Mouse (Mus musculus): ENCODE measurements around the gene Git2. TPM values are rescaled to one million over a fixed set of nuclear protein-coding genes. Genes with fewer than 3 reads are reported as not detected.

Git2 gene
- polyA plus RNA-seq, 1 experiment from 2014 or later, result 14.8 TPM

DNA sequence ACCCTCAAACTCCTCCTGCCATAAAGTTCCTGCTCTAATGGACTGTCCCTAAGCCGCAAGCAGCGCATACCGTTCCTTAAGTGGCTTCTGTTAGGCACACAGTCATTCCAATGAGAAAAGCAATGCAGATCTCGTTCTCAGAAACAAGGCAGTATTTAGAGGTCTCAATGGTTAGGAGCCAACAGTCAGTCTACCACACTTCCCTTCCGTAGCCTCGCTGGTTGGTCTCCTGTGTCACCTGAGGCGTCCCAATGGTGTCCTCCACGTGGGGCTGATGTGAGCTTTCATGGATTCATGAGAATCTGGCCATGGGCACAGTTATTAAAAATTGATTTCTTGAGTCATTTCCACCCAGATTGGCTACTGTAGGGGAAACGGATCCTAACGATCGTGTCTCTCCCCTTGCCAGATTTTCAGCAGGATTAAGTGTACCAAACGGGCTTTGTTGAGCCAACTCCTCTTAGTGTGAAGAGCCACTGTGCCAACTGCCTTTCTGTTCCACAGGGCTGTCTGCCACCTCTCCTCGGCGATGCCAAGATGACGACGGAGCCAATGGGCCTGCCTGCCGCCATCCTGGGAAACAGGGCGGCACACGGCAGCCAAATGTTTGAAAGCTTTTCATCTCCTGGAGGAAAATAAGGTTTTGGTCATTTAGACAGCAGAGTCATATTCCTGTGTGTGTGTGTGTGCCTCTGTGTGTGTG is 77.1 kb downstream of the Git2 start:
- ATAC-seq (ENCODE audit: low read depth), result no peak
- Histone ChIP-seq H3K4me3 (replicated peaks) (no peak overlapping the region), H3K36me3 (no peaks in the 10 kb centered on the region), H3K9me3 (replicated peaks) (no peaks in the 10 kb centered on the region), H3K4me1 (replicated peaks) (peaks cover 16% of the 10 kb centered on the region), H3K4me2 (no peak overlapping the region), H3K27me3 (peaks cover 9% of the 10 kb centered on the region), H3K9ac (no peak overlapping the region), H3K27ac (no peak overlapping the region)
- 76% methylated on average over 19 of the region's 19 CpGs for WGBS (ENCODE audit: insufficient replicate concordance)
- DNase-seq, result no peak

DNA sequence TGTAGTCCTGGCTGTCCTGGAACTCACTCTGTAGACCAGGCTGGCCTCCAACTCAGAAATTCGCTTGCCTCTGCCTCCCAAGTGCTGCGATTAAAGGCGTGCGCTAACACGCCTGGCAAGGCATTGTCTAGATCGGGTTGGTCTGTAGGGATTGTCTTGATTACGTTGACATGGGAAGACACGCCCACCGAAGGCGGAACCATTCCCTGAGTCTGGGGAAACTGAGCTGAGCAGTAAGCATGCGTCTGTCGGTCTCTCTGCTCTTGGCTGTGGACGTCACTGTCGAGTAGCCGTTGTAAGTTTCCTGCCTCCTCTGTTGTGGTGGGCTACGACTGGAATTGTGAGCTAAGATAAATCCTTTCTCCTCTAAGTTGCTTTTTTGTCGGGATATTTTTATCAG is 78.4 kb downstream of the Git2 start:
- H3K27ac ChIP-seq, result no peak overlapping the region
- no peak overlapping the region for H3K9ac ChIP-seq
- H3K4me2 ChIP-seq, result no peak overlapping the region
- H3K4me1 ChIP-seq (replicated peaks), result peaks cover 7% of the 10 kb centered on the region; the same call in 1 of the 2 replicates
- WGBS (ENCODE audit: insufficient replicate concordance), result 65% methylated on average over 17 of the region's 17 CpGs
- H3K9me3 ChIP-seq (replicated peaks), result no peaks in the 10 kb centered on the region
- no peaks in the 10 kb centered on the region for H3K36me3 ChIP-seq
- DNase-seq (no peak), ATAC-seq (ENCODE audit: low read depth) (no peak)
- H3K27me3 ChIP-seq, result peaks cover 19% of the 10 kb centered on the region
- no peak overlapping the region for H3K4me3 ChIP-seq (replicated peaks)

- no peak for ATAC-seq (ENCODE audit: low read depth)
- Histone ChIP-seq H3K27me3 (peaks cover 19% of the 10 kb centered on the region), H3K4me1 (replicated peaks) (peaks cover 15% of the 10 kb centered on the region), H3K9me3 (replicated peaks) (no peaks in the 10 kb centered on the region), H3K9ac (no peak overlapping the region), H3K4me3 (replicated peaks) (no peak overlapping the region), H3K4me2 (no peak overlapping the region), H3K27ac (no peak overlapping the region), H3K36me3 (no peaks in the 10 kb centered on the region)
- WGBS (ENCODE audit: insufficient replicate concordance), result 52% methylated on average over 5 of the region's 5 CpGs
- DNase-seq, result no peak
Observed at GRCm38 (mm10) chr5:114695775-114696174, 79.5 kb downstream of the Git2 start.

DNA sequence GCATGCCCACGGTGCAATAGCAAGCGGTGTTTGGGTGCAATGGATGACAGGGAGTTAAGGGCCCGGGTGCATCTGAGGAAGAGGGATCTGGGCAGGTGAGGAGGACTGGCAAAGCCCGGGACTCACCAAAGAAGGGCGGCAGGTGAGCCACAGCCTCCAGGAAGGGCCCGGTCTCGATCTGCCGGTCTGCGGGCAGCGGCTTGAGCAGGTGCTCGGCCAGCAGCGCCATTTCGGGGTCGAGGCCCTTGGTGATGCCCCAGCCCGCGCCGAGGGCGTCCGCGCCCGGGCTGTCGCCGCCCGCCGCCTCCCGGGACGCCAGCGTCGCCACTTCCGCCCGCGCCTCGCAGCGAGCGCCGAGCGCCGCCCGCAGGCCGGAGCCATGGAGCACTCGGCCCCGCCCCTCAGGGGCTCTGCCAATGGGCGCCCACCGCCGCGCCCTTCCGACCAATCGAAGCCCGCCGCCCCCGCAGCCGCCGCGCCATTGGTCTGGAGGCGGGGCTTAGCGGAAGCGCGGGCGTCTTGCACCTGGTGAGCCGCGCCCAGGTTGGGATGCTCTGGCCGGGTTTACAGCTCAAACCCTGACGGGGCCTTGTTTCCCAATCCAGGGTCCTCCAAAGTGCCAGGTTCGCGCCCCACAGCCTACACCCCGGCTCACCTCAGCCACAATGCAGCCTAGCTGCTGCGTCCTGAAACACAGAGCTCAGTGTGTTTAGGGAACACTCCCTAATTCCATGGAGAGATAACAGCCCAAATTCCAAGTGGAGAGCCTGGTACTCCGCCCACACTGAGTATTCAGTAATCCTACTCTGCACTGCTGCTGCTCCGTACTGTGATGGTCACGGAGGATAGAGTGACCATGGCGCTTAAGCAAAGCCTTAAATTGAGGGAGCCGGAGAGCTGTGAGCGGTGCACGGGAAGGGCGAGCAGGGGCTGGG is 84.4 kb downstream of the Git2 start, which contains the start of gene Gltp:
Gene Gltp (minus strand): TSS at position 352 of the 935 bp plus-strand sequence.
- Histone ChIP-seq H3K27ac (peak within 1 kb of the TSS; percentile 77), H3K27me3 (peaks cover 19% of the 10 kb centered on the region)
- WGBS (ENCODE audit: insufficient replicate concordance), result 4% methylated on average over 75 of the region's 75 CpGs

DNA sequence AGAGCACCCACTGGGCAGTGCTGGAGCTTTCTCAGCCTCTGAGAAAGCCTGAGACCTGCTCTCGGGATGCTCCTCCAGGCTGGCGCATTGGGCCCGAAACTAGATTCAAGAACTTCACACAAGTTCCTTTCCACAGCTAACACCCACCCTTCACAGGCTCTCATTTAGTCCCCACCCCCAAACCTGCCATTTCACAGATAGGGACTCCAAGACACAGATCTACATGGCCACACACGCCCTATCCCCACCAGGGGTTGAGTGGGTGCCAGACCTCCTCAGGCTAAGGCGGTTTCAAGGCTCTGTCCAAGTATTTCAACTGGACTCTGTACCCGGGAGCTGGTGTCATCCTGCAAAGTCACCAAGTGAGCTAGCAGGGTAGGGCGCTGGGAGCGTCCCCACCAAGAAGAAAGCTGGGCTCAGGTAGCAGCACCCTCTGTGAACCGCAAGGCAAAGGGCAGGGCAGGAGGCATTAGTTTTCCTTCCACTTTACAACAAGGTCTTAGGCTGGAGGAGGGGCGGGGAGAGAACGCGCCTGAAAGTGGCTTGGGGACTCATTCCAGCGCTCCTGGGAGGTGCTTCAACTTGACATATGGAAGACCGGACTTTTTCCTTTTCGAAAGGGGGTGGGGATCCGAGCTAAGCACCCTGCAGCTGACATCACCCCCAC is 85.5 kb downstream of the Git2 start:
- Histone ChIP-seq H3K4me3 (replicated peaks) (peak overlapping the region; percentile 80), H3K9me3 (replicated peaks) (no peaks in the 10 kb centered on the region), H3K27me3 (peaks cover 19% of the 10 kb centered on the region), H3K9ac (peak overlapping the region; percentile 91), H3K4me1 (replicated peaks) (peaks cover 41% of the 10 kb centered on the region), H3K36me3 (no peaks in the 10 kb centered on the region), H3K27ac (peak overlapping the region; percentile 77), H3K4me2 (peak overlapping the region; percentile 99)
- ATAC-seq (ENCODE audit: low read depth) (no peak; the same call in 1 of the 2 replicates), DNase-seq (no peak)
- WGBS (ENCODE audit: insufficient replicate concordance), result 18% methylated on average over 16 of the region's 16 CpGs

More for the DNA sequence above, 84.4 kb downstream of the Git2 start, which contains the start of gene Gltp:
- peak; percentile 93 for DNase-seq
- peak within 1 kb of the TSS; percentile 99 for H3K4me2 ChIP-seq
- peak within 1 kb of the TSS; percentile 80 for H3K4me3 ChIP-seq (replicated peaks)
- H3K9me3 ChIP-seq (replicated peaks), result no peaks in the 10 kb centered on the region
- H3K9ac ChIP-seq, result peak within 1 kb of the TSS; percentile 91
- H3K36me3 ChIP-seq, result no peaks in the 10 kb centered on the region
- H3K4me1 ChIP-seq (replicated peaks), result peaks cover 41% of the 10 kb centered on the region
- peak; percentile 95 for ATAC-seq (ENCODE audit: low read depth)

- 85% methylated on average over 13 of the region's 13 CpGs for WGBS (ENCODE audit: insufficient replicate concordance)
- no peak overlapping the region for H3K4me3 ChIP-seq (replicated peaks)
- no peak overlapping the region; the same call in 1 of the 2 replicates for H3K27ac ChIP-seq
- H3K9ac ChIP-seq, result no peak overlapping the region
- no peak for DNase-seq
- ATAC-seq (ENCODE audit: low read depth), result no peak
- no peaks in the 10 kb centered on the region for H3K9me3 ChIP-seq (replicated peaks)
- 0 out of 2 replicates have a peak overlapping the region, but pooled peaks have one; percentile 99 for H3K4me2 ChIP-seq
- H3K4me1 ChIP-seq (replicated peaks), result peaks cover 41% of the 10 kb centered on the region
- H3K27me3 ChIP-seq, result peaks cover 11% of the 10 kb centered on the region; the same call in 1 of the 2 replicates
- no peaks in the 10 kb centered on the region for H3K36me3 ChIP-seq
Observed at GRCm38 (mm10) chr5:114688703-114689102, 86.6 kb downstream of the Git2 start.

DNA sequence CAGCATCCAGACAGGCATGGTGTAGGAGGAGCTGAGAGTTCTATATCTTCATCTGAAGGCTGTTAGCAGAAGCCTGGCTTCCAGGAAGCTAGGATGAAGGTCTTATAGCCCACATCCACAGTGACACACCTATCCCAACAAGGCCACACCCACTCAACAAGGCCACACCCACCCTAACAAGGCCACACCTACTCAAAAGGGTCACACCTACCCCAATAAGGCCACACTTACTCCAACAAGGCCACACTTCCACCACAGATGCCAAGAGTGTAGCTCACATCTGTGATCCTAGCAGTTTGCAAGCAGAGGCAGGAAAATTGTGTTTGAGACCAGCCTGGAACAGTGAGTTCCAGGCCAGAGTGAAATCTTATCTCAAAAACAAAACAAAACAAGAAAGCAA is 87.4 kb downstream of the Git2 start:
- Histone ChIP-seq H3K9me3 (replicated peaks) (no peaks in the 10 kb centered on the region), H3K4me1 (replicated peaks) (peaks cover 41% of the 10 kb centered on the region), H3K4me3 (replicated peaks) (no peak overlapping the region), H3K4me2 (no peak overlapping the region), H3K27ac (no peak overlapping the region), H3K36me3 (no peaks in the 10 kb centered on the region), H3K27me3 (peaks cover 9% of the 10 kb centered on the region; the same call in 1 of the 2 replicates), H3K9ac (no peak overlapping the region)
- ATAC-seq (ENCODE audit: low read depth) (no peak), DNase-seq (no peak)

DNA sequence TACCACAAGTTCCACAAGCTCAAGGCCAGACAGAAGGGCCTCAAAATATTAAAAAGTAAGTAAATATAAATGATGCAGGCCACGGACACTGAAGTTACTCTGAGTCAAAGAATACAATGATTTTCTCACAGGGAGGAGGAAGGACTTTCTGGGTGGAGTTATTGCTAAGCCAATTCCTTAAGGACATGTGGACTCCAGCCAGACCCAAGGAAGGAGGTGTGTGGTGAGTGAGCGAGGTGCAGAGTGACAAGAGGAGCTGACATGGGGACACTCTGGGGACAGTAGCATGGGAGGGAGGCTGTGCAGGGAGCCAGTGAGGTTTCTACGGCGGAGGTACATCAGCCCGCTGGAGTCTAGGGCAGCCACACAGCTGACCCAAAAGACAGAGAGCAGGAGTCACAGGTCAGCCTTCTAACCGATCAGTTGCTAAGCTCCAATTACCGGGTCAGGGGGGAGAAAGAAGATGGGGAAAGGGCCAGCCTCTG is 88.5 kb downstream of the Git2 start:
- WGBS (ENCODE audit: insufficient replicate concordance), result 74% methylated on average over 7 of the region's 7 CpGs
- Histone ChIP-seq H3K4me1 (replicated peaks) (peaks cover 37% of the 10 kb centered on the region), H3K9ac (no peak overlapping the region), H3K4me2 (no peak overlapping the region), H3K27me3 (no peaks in the 10 kb centered on the region), H3K36me3 (no peaks in the 10 kb centered on the region), H3K9me3 (replicated peaks) (no peaks in the 10 kb centered on the region), H3K27ac (no peak overlapping the region), H3K4me3 (replicated peaks) (no peak overlapping the region)
- no peak for ATAC-seq (ENCODE audit: low read depth)
- no peak for DNase-seq

GRCm38 (mm10) chr5:114685986-114686385 is 89.3 kb downstream of the Git2 start:
- WGBS (ENCODE audit: insufficient replicate concordance), result 77% methylated on average over 5 of the region's 5 CpGs
- Histone ChIP-seq H3K4me3 (replicated peaks) (no peak overlapping the region), H3K4me2 (no peak overlapping the region), H3K4me1 (replicated peaks) (peaks cover 37% of the 10 kb centered on the region), H3K9ac (no peak overlapping the region), H3K9me3 (replicated peaks) (no peaks in the 10 kb centered on the region), H3K27me3 (no peaks in the 10 kb centered on the region), H3K36me3 (no peaks in the 10 kb centered on the region), H3K27ac (no peak overlapping the region)
- no peak for ATAC-seq (ENCODE audit: low read depth)
- DNase-seq, result no peak

DNA sequence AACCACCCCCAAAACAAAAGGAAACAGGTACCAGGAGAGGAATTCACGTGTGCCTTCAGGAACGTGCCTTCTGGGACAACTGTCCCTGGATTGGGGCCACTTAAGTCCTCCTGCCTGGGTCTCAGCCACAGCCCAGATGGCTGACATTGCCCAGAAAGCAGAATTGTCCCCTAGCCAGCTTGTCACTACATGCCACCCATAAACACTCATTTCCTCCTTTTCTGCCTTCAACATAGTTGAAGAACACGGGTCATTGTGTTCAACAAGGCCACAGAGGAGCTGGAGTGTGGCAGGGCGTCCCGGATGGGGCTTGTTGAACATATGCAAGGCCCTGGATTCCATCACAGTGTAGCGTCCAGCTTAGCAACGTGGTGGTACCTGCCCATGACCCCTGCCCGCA is 93.6 kb downstream of the Git2 start:
- peak overlapping the region; percentile 18; the same call in 1 of the 2 replicates for H3K27ac ChIP-seq
- peaks cover 2% of the 10 kb centered on the region; the same call in 1 of the 2 replicates for H3K36me3 ChIP-seq
- H3K9ac ChIP-seq, result no peak overlapping the region
- H3K4me1 ChIP-seq (replicated peaks), result peaks cover 10% of the 10 kb centered on the region
- H3K4me2 ChIP-seq, result no peak overlapping the region
- H3K4me3 ChIP-seq (replicated peaks), result no peak overlapping the region
- no peak for DNase-seq
- no peaks in the 10 kb centered on the region for H3K9me3 ChIP-seq (replicated peaks)
- H3K27me3 ChIP-seq, result no peaks in the 10 kb centered on the region
- ATAC-seq (ENCODE audit: low read depth), result no peak
- WGBS (ENCODE audit: insufficient replicate concordance), result 63% methylated on average over 8 of the region's 8 CpGs
